ENCODE assay signal across 15 mouse cellular contexts in the genomic region with DNA sequence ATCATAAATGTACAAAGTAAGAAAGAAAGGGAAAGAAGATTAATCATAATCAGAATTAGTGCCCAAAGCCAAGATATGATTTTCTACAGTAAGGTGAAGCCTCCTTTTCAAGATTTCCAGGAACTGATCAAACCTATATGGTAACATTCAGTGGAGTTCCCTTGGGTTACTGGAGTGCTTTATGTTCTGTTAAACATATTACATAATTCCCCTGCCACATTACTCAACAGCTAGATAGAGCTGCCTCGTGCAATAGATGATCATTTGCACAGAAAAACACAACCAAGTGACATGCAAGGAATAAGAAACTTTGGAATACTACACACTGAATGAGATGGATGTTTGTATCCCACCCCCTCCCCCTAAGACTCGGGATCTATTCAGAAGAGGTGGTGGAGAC.
"Had no signal": no experiment of that assay in that cellular context is flagged by ENCODE, and none has a peak within 500 bp of the region (broad histone marks: within the 10 kb centered on the region; RNA-seq: fewer than 3 reads in every experiment).

No protein-coding gene starts in this region.

- H3K4me2 ChIP-seq: neural tube, embryonic 15.5 days; stomach, embryonic 15.5 days had no signal

- H3K9ac ChIP-seq: neural tube, embryonic 15.5 days; stomach, embryonic 15.5 days had no signal

- H3K4me1 ChIP-seq: neural tube, embryonic 15.5 days; stomach, embryonic 15.5 days had no signal

- H3K36me3 ChIP-seq: neural tube, embryonic 15.5 days; stomach, embryonic 15.5 days had no signal

- H3K4me3 ChIP-seq: neural tube, embryonic 15.5 days; stomach, embryonic 15.5 days had no signal

- DNase-seq: retina, postnatal 1 day; right cerebral cortex, adult 18-20 months; right cerebral cortex, postnatal 14 days; right cerebral cortex, postnatal 25 days; right cerebral cortex, postnatal 4 days; spleen, adult 18-20 months; thymus, adult 18-20 months; thymus, adult 2 months; thymus, postnatal 14 days; thymus, postnatal 25 days; thymus, postnatal 36 days; thymus, postnatal 4 days had no signal

- H3K27ac ChIP-seq: neural tube, embryonic 15.5 days; stomach, embryonic 15.5 days; stomach, postnatal 0 days had no signal

- H3K27me3 ChIP-seq: neural tube, embryonic 15.5 days; stomach, embryonic 15.5 days had no signal

- H3K9me3 ChIP-seq: neural tube, embryonic 15.5 days; stomach, embryonic 15.5 days had no signal
